Mouse (Mus musculus): ENCODE results near the gene Ndufb4. TPM values are rescaled to one million over a fixed set of nuclear protein-coding genes. Genes with fewer than 3 reads are reported as not detected.

Ndufb4 gene
- polyA plus RNA-seq, 1 experiment from 2014 or later, result 49.1 TPM

- H3K27ac ChIP-seq (ENCODE audit: low read length), result peak overlapping the region; percentile 88
- H3K9me3 ChIP-seq (replicated peaks; ENCODE audit: control insufficient read depth, low read length, poor library complexity, severe bottlenecking), result no peaks in the 10 kb centered on the region
- WGBS, result 42% methylated on average over 7 of the region's 7 CpGs
- H3K9ac ChIP-seq (ENCODE audit: low read depth, low read length), result no peak overlapping the region
- H3K36me3 ChIP-seq (ENCODE audit: control insufficient read depth, insufficient read depth, low read length), result no peaks in the 10 kb centered on the region
- H3K4me1 ChIP-seq (ENCODE audit: control insufficient read depth, insufficient read depth, low read length), result peaks cover 34% of the 10 kb centered on the region
- H3K4me2 ChIP-seq (ENCODE audit: low read length), result no peak overlapping the region; the same call in 1 of the 2 replicates
- no peak overlapping the region for H3K4me3 ChIP-seq (ENCODE audit: low read depth, low read length)
- ATAC-seq, result peak; percentile 43; the same call in 1 of the 2 replicates
- H3K27me3 ChIP-seq (ENCODE audit: control insufficient read depth, insufficient read depth, low read depth, low read length), result no peaks in the 10 kb centered on the region
Observed at GRCm38 (mm10) chr16:37682309-37682975, 28.2 kb upstream of the Ndufb4 start.

- Histone ChIP-seq H3K27me3 (ENCODE audit: control insufficient read depth, insufficient read depth, low read depth, low read length) (no peaks in the 10 kb centered on the region), H3K4me1 (ENCODE audit: control insufficient read depth, insufficient read depth, low read length) (peaks cover 36% of the 10 kb centered on the region), H3K36me3 (ENCODE audit: control insufficient read depth, insufficient read depth, low read length) (no peaks in the 10 kb centered on the region), H3K9me3 (replicated peaks; ENCODE audit: control insufficient read depth, low read length, poor library complexity, severe bottlenecking) (no peaks in the 10 kb centered on the region), H3K4me3 (ENCODE audit: low read depth, low read length) (no peak overlapping the region), H3K4me2 (ENCODE audit: low read length) (no peak overlapping the region), H3K9ac (ENCODE audit: low read depth, low read length) (no peak overlapping the region), H3K27ac (ENCODE audit: low read length) (no peak overlapping the region)
- no peak for ATAC-seq
- WGBS, result 75% methylated on average over 8 of the region's 8 CpGs
Observed at GRCm38 (mm10) chr16:37680831-37681230, 26.6 kb upstream of the Ndufb4 start.

- Histone ChIP-seq H3K4me3 (ENCODE audit: low read depth, low read length) (no peak overlapping the region), H3K4me1 (ENCODE audit: control insufficient read depth, insufficient read depth, low read length) (peaks cover 35% of the 10 kb centered on the region), H3K4me2 (ENCODE audit: low read length) (no peak overlapping the region), H3K36me3 (ENCODE audit: control insufficient read depth, insufficient read depth, low read length) (no peaks in the 10 kb centered on the region), H3K9ac (ENCODE audit: low read depth, low read length) (no peak overlapping the region), H3K27ac (ENCODE audit: low read length) (no peak overlapping the region), H3K27me3 (ENCODE audit: control insufficient read depth, insufficient read depth, low read depth, low read length) (no peaks in the 10 kb centered on the region), H3K9me3 (replicated peaks; ENCODE audit: control insufficient read depth, low read length, poor library complexity, severe bottlenecking) (no peaks in the 10 kb centered on the region)
- WGBS, result 75% methylated on average over 2 of the region's 2 CpGs
- ATAC-seq, result no peak
Observed at GRCm38 (mm10) chr16:37680216-37680615, 26.0 kb upstream of the Ndufb4 start.

- H3K27me3 ChIP-seq (ENCODE audit: control insufficient read depth, insufficient read depth, low read depth, low read length), result no peaks in the 10 kb centered on the region
- H3K9ac ChIP-seq (ENCODE audit: low read depth, low read length), result no peak overlapping the region
- WGBS, result 83% methylated on average over 8 of the region's 8 CpGs
- H3K4me2 ChIP-seq (ENCODE audit: low read length), result no peak overlapping the region
- 0 out of 2 replicates have a peak, but pooled peaks cover 2% of the 10 kb centered on the region for H3K9me3 ChIP-seq (replicated peaks; ENCODE audit: control insufficient read depth, low read length, poor library complexity, severe bottlenecking)
- ATAC-seq, result no peak
- no peak overlapping the region for H3K4me3 ChIP-seq (ENCODE audit: low read depth, low read length)
- peaks cover 15% of the 10 kb centered on the region for H3K4me1 ChIP-seq (ENCODE audit: control insufficient read depth, insufficient read depth, low read length)
- H3K27ac ChIP-seq (ENCODE audit: low read length), result no peak overlapping the region
- H3K36me3 ChIP-seq (ENCODE audit: control insufficient read depth, insufficient read depth, low read length), result no peaks in the 10 kb centered on the region
Observed at GRCm38 (mm10) chr16:37677586-37677985, 23.3 kb upstream of the Ndufb4 start.

GRCm38 (mm10) chr16:37676677-37677072, 22.4 kb upstream of the Ndufb4 start:
- no peak overlapping the region for H3K9ac ChIP-seq (ENCODE audit: low read depth, low read length)
- no peak for ATAC-seq
- H3K27ac ChIP-seq (ENCODE audit: low read length), result no peak overlapping the region
- 0 out of 2 replicates have a peak, but pooled peaks cover 2% of the 10 kb centered on the region for H3K9me3 ChIP-seq (replicated peaks; ENCODE audit: control insufficient read depth, low read length, poor library complexity, severe bottlenecking)
- no peaks in the 10 kb centered on the region for H3K27me3 ChIP-seq (ENCODE audit: control insufficient read depth, insufficient read depth, low read depth, low read length)
- peaks cover 11% of the 10 kb centered on the region for H3K4me1 ChIP-seq (ENCODE audit: control insufficient read depth, insufficient read depth, low read length)
- H3K36me3 ChIP-seq (ENCODE audit: control insufficient read depth, insufficient read depth, low read length), result no peaks in the 10 kb centered on the region
- peak overlapping the region; percentile 44 for H3K4me2 ChIP-seq (ENCODE audit: low read length)
- H3K4me3 ChIP-seq (ENCODE audit: low read depth, low read length), result no peak overlapping the region
- 14% methylated on average over 4 of the region's 4 CpGs for WGBS

GRCm38 (mm10) chr16:37676024-37676676, 21.9 kb upstream of the Ndufb4 start:
- H3K4me1 ChIP-seq (ENCODE audit: control insufficient read depth, insufficient read depth, low read length), result peaks cover 11% of the 10 kb centered on the region
- H3K4me2 ChIP-seq (ENCODE audit: low read length), result peak overlapping the region; percentile 44
- H3K4me3 ChIP-seq (ENCODE audit: low read depth, low read length), result no peak overlapping the region; the same call in 1 of the 2 replicates
- H3K9me3 ChIP-seq (replicated peaks; ENCODE audit: control insufficient read depth, low read length, poor library complexity, severe bottlenecking), result 0 out of 2 replicates have a peak, but pooled peaks cover 2% of the 10 kb centered on the region
- peak; percentile 82 for ATAC-seq
- H3K27ac ChIP-seq (ENCODE audit: low read length), result peak overlapping the region; percentile 57
- no peaks in the 10 kb centered on the region for H3K27me3 ChIP-seq (ENCODE audit: control insufficient read depth, insufficient read depth, low read depth, low read length)
- peak overlapping the region; percentile 46; the same call in 1 of the 2 replicates for H3K9ac ChIP-seq (ENCODE audit: low read depth, low read length)
- H3K36me3 ChIP-seq (ENCODE audit: control insufficient read depth, insufficient read depth, low read length), result no peaks in the 10 kb centered on the region
- 34% methylated on average over 17 of the region's 17 CpGs for WGBS

- no peaks in the 10 kb centered on the region for H3K36me3 ChIP-seq (ENCODE audit: control insufficient read depth, insufficient read depth, low read length)
- WGBS, result 95% methylated on average over 5 of the region's 5 CpGs
- H3K9ac ChIP-seq (ENCODE audit: low read depth, low read length), result no peak overlapping the region
- H3K4me2 ChIP-seq (ENCODE audit: low read length), result no peak overlapping the region
- no peak overlapping the region for H3K4me3 ChIP-seq (ENCODE audit: low read depth, low read length)
- H3K4me1 ChIP-seq (ENCODE audit: control insufficient read depth, insufficient read depth, low read length), result peaks cover 11% of the 10 kb centered on the region
- no peak overlapping the region for H3K27ac ChIP-seq (ENCODE audit: low read length)
- no peak for ATAC-seq
- 0 out of 2 replicates have a peak, but pooled peaks cover 2% of the 10 kb centered on the region for H3K9me3 ChIP-seq (replicated peaks; ENCODE audit: control insufficient read depth, low read length, poor library complexity, severe bottlenecking)
- no peaks in the 10 kb centered on the region for H3K27me3 ChIP-seq (ENCODE audit: control insufficient read depth, insufficient read depth, low read depth, low read length)
Observed at GRCm38 (mm10) chr16:37675326-37675725, 21.1 kb upstream of the Ndufb4 start.

- no peaks in the 10 kb centered on the region for H3K27me3 ChIP-seq (ENCODE audit: control insufficient read depth, insufficient read depth, low read depth, low read length)
- H3K9me3 ChIP-seq (replicated peaks; ENCODE audit: control insufficient read depth, low read length, poor library complexity, severe bottlenecking), result 0 out of 2 replicates have a peak, but pooled peaks cover 2% of the 10 kb centered on the region
- H3K4me2 ChIP-seq (ENCODE audit: low read length), result no peak overlapping the region
- H3K4me3 ChIP-seq (ENCODE audit: low read depth, low read length), result no peak overlapping the region
- no peak overlapping the region for H3K9ac ChIP-seq (ENCODE audit: low read depth, low read length)
- no peak for ATAC-seq
- WGBS, result 23% methylated on average over 4 of the region's 4 CpGs
- no peak overlapping the region for H3K27ac ChIP-seq (ENCODE audit: low read length)
- H3K36me3 ChIP-seq (ENCODE audit: control insufficient read depth, insufficient read depth, low read length), result no peaks in the 10 kb centered on the region
- H3K4me1 ChIP-seq (ENCODE audit: control insufficient read depth, insufficient read depth, low read length), result no peaks in the 10 kb centered on the region
Observed at GRCm38 (mm10) chr16:37670666-37671283, 16.5 kb upstream of the Ndufb4 start.

All from midbrain, embryonic 16.5 days (tissue).